Mouse (Mus musculus) liver, postnatal 0 days (tissue): Measurements from ENCODE around the gene Fpr2.

Source experiments
- CTCF ChIP-seq: sonication (generic); IDR thresholded peaks from 2 replicates; pipeline ENCODE4 v1.5.1; 2016; ENCODE audit warnings: antibody characterized with exemption, low read depth
- EP300 ChIP-seq: IDR thresholded peaks from 2 replicates; pipeline ENCODE4 v1.6.1; 2016; ENCODE audit warnings: antibody characterized with exemption, low read depth, mild to moderate bottlenecking

- peak; percentile 47 for TF ChIP-seq CTCF
- TF ChIP-seq EP300 = no peak
These were observed 42.2 kb upstream of the Fpr2 start for GRCm38 (mm10) chr17:17845187-17846027.
